Mouse (Mus musculus) midbrain, embryonic 15.5 days (tissue): ENCODE results near the gene Gtf3c1. TPM values are rescaled to one million over a fixed set of nuclear protein-coding genes. Genes with fewer than 3 reads are reported as not detected.
A peak's percentile ranks its signal among the peaks of the same experiment; 100 is the strongest.

ENCODE experiments used
- ATAC-seq: fragments of 200-750 bp; cut with Nextera tagmentation; replicated peaks from 2 replicates; pipeline ENCODE4 v1.8.0; 2017; ENCODE audit warnings: moderate TSS enrichment
- H3K27ac ChIP-seq: fragments of 300-500 bp; sonication (generic); 2 replicates; pipeline ENCODE4 v1.5.1; 2015; ENCODE audit warnings: mild to moderate bottlenecking, inconsistent platforms
- H3K27me3 ChIP-seq: fragments of 300-500 bp; sonication (generic); replicated peaks from 2 replicates; pipeline ENCODE4 v1.6.1; 2015; ENCODE audit warnings: inconsistent platforms
- H3K36me3 ChIP-seq: fragments of 300-500 bp; sonication (generic); replicated peaks from 2 replicates; pipeline ENCODE4 v1.6.1; 2015; ENCODE audit warnings: inconsistent platforms
- H3K4me1 ChIP-seq: fragments of 300-500 bp; sonication (generic); 2 replicates; pipeline ENCODE4 v1.6.1; 2015; ENCODE audit warnings: inconsistent platforms
- H3K4me2 ChIP-seq: fragments of 300-500 bp; sonication (generic); 2 replicates; pipeline ENCODE4 v1.6.1; 2015; ENCODE audit warnings: inconsistent platforms, mild to moderate bottlenecking, moderate library complexity
- H3K4me3 ChIP-seq: fragments of 300-500 bp; sonication (generic); 2 replicates; pipeline ENCODE4 v1.5.1; 2015; ENCODE audit warnings: mild to moderate bottlenecking, inconsistent platforms
- H3K9ac ChIP-seq: fragments of 300-500 bp; sonication (generic); 2 replicates; pipeline ENCODE4 v1.6.1; 2015; ENCODE audit warnings: mild to moderate bottlenecking, inconsistent platforms
- H3K9me3 ChIP-seq: fragments of 300-500 bp; sonication (generic); 2 replicates; pipeline ENCODE4 v1.6.1; 2016; ENCODE audit warnings: inconsistent platforms
- WGBS: fragments of 180-500 bp; shearing (Covaris S2); methylation state at CpG from one replicate; pipeline ENCODE4 v1.1.7; 2015; ENCODE audit warnings: mixed read lengths; 5-methylcytosine and 5-hydroxymethylcytosine counted together
- polyA plus RNA-seq: library from polyadenylated mRNA; unstranded; fragments of >200 nt; fragmentation: Nextera tagmentation; extraction: Ambion mirVana; gene quantifications from 2 replicates; pipeline ENCODE4 v1.2.1, GENCODE M21; 2015

The Gtf3c1 gene
- 34.8 and 35.7 TPM in 2 replicates for polyA plus RNA-seq

DNA sequence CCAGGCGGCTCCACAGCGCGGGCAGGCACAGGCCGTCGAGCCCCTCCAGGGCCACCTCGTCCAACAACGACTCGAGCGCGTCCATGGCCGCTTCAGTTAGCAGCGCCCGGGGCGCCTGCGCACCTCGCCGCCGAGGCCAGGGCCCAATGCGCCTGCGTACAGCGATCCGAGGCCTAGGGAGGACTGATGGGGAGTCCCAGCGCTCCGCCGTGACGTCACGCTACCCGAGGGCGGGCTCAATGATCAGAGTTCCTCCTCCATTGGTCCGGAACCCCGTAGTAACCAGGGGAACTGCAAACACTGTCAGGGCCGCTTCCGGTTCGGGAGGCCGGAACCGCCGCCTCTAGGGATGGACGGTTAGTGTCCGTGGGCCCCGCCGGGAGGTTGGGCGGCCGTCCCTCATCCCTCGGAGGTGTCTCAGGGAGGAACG, at the start of gene Gtf3c1, which contains the start of gene D430042O09Rik:
Gene Gtf3c1 (minus strand): TSS at position 188 of the 430 bp plus-strand sequence.
Gene D430042O09Rik (plus strand): TSS at position 296 of the 430 bp plus-strand sequence.
- H3K27me3 ChIP-seq, result no peaks in the 10 kb centered on the region
- peak; percentile 99 for ATAC-seq
- under 1% methylated on average over 45 of the region's 45 CpGs for WGBS
- peak within 1 kb of the TSS; percentile 88 for H3K9ac ChIP-seq
- peaks cover 12% of the 10 kb centered on the region; the same call in 1 of the 2 replicates for H3K36me3 ChIP-seq
- H3K4me2 ChIP-seq, result peak within 1 kb of the TSS; percentile 84
- peaks cover 43% of the 10 kb centered on the region for H3K4me1 ChIP-seq
- H3K9me3 ChIP-seq, result no peaks in the 10 kb centered on the region
- peak within 1 kb of the TSS; percentile 82 for H3K27ac ChIP-seq
- peak within 1 kb of the TSS; percentile 89 for H3K4me3 ChIP-seq

GRCm38 (mm10) chr7:125756806-125757205, 49.2 kb upstream of the Gtf3c1 start:
- Histone ChIP-seq H3K4me2 (no peak overlapping the region), H3K9me3 (no peaks in the 10 kb centered on the region), H3K9ac (no peak overlapping the region), H3K36me3 (no peaks in the 10 kb centered on the region), H3K4me3 (no peak overlapping the region), H3K4me1 (no peaks in the 10 kb centered on the region), H3K27me3 (no peaks in the 10 kb centered on the region), H3K27ac (no peak overlapping the region)
- no peak for ATAC-seq
- WGBS, result 76% methylated on average over 6 of the region's 6 CpGs

DNA sequence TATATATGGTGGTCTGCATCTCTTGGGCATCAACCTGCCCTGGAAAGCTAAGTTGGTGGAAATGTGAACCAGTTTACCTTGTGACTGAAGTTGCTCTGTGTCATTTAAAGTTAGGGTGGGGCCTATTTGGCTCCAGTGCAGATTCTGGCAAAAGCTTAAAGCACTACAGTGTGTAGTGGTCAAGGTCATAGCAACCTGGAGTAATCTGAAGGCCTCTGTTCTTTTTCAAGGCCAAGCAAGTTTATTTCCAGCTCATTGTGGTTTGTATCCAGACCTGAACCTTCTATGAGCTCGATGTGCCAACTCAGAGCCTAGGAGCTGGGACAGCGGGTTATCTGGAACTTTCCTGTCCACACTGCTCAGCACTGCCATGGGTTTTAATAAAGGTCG, 45.7 kb upstream of the Gtf3c1 start:
- 91% methylated on average over 3 of the region's 3 CpGs for WGBS
- Histone ChIP-seq H3K4me1 (no peaks in the 10 kb centered on the region), H3K36me3 (no peaks in the 10 kb centered on the region), H3K4me3 (no peak overlapping the region), H3K9ac (no peak overlapping the region), H3K27me3 (no peaks in the 10 kb centered on the region), H3K27ac (no peak overlapping the region), H3K9me3 (no peaks in the 10 kb centered on the region), H3K4me2 (no peak overlapping the region)
- no peak for ATAC-seq

GRCm38 (mm10) chr7:125752699-125753325, 45.2 kb upstream of the Gtf3c1 start:
- no peaks in the 10 kb centered on the region for H3K4me1 ChIP-seq
- no peaks in the 10 kb centered on the region for H3K27me3 ChIP-seq
- H3K9me3 ChIP-seq, result no peaks in the 10 kb centered on the region
- no peak overlapping the region for H3K4me3 ChIP-seq
- ATAC-seq, result no peak
- H3K9ac ChIP-seq, result no peak overlapping the region
- no peaks in the 10 kb centered on the region for H3K36me3 ChIP-seq
- WGBS, result 83% methylated on average over 7 of the region's 7 CpGs
- no peak overlapping the region for H3K4me2 ChIP-seq
- H3K27ac ChIP-seq, result no peak overlapping the region

GRCm38 (mm10) chr7:125748186-125748585, 40.6 kb upstream of the Gtf3c1 start:
- no peak overlapping the region for H3K27ac ChIP-seq
- no peak overlapping the region for H3K9ac ChIP-seq
- no peaks in the 10 kb centered on the region for H3K27me3 ChIP-seq
- H3K9me3 ChIP-seq, result no peaks in the 10 kb centered on the region
- H3K4me2 ChIP-seq, result no peak overlapping the region
- no peak overlapping the region for H3K4me3 ChIP-seq
- H3K4me1 ChIP-seq, result no peaks in the 10 kb centered on the region
- no peaks in the 10 kb centered on the region for H3K36me3 ChIP-seq
- WGBS, result 52% methylated on average over 3 of the region's 3 CpGs
- ATAC-seq, result no peak

DNA sequence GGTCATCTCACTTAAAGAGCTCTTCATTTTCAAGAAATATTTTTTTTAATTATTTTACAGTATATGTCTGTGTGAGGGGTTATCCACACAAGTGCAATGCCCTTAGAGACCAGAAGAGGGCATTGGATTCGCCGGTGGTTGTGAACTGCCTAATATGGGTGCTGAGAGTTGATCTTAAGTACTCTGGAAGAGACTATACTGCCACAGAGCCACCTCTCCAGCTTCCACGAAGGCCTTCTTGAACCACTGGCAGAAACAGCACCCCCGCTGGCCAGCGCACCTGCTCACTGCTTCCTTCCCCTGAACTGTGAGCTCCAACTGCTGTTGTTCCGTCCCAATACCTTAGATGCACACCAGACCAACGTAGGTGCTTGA, 39.7 kb upstream of the Gtf3c1 start:
- Histone ChIP-seq H3K9ac (no peak overlapping the region), H3K36me3 (no peaks in the 10 kb centered on the region), H3K4me2 (no peak overlapping the region), H3K27me3 (no peaks in the 10 kb centered on the region), H3K9me3 (no peaks in the 10 kb centered on the region), H3K4me3 (no peak overlapping the region), H3K27ac (no peak overlapping the region), H3K4me1 (no peaks in the 10 kb centered on the region)
- 62% methylated on average over 7 of the region's 7 CpGs for WGBS
- no peak for ATAC-seq

DNA sequence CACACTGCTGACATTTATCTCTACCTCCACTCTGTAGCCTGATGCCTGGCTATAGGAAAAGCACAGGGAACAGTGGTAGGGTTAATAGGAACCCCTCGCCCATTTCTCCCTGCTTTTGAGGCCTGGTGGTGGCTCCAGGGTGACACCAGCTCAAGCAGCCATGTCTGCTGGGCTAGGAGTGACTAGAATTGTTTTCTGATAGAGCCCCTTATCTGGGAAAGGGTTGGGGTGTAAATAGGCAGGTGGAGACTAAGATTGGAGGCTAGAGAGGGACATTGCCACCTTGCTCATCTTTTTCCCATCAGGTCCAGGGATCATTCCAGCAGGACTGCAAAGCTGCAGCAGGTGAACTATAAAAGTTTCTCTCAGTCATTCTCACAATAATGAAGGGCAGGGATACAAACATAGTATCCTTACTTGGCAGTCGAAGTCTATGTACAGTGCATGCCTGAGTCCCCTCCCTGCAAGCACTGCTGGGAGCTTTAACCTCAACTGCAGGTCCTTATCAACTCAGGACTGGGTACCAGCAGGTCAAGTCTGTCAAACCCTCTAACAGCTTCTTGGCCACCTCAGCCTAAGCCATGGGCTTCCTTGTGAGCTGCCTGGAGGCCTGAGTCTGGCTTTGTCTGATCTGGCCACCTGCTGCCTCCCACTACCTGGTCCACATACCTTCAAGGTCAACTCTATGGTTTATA, 39.2 kb upstream of the Gtf3c1 start:
- H3K4me2 ChIP-seq, result no peak overlapping the region
- no peak overlapping the region for H3K4me3 ChIP-seq
- H3K27ac ChIP-seq, result no peak overlapping the region
- H3K9ac ChIP-seq, result no peak overlapping the region
- ATAC-seq, result no peak
- H3K36me3 ChIP-seq, result no peaks in the 10 kb centered on the region
- H3K27me3 ChIP-seq, result no peaks in the 10 kb centered on the region
- no peaks in the 10 kb centered on the region for H3K9me3 ChIP-seq
- WGBS, result 83% methylated on average over 2 of the region's 2 CpGs
- no peaks in the 10 kb centered on the region for H3K4me1 ChIP-seq

DNA sequence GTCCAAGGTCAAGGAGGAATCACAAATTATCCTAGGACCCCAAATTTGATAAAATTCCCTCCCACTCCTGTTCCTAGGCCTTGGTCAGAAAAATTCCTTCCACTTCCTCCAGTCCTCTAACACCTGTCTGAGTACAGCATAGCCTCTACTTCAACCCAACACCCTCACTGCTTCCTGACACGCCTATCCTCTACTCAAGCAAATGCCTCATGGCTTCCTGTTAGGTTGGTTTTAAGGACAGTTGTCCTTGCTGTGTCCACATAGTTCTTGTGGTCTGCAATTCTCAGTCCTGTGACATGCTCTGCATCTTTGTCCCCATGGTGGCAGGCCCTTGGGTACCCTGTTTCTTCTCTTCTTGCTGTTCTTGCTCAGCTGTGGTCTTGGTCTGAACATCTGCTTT, 37.2 kb upstream of the Gtf3c1 start:
- ATAC-seq, result no peak
- no peaks in the 10 kb centered on the region for H3K4me1 ChIP-seq
- WGBS, result 86% methylated on average over 1 of the region's 1 CpGs
- H3K4me3 ChIP-seq, result no peak overlapping the region
- no peaks in the 10 kb centered on the region for H3K27me3 ChIP-seq
- no peaks in the 10 kb centered on the region for H3K9me3 ChIP-seq
- H3K27ac ChIP-seq, result no peak overlapping the region
- H3K4me2 ChIP-seq, result no peak overlapping the region
- H3K9ac ChIP-seq, result no peak overlapping the region
- H3K36me3 ChIP-seq, result no peaks in the 10 kb centered on the region

- no peaks in the 10 kb centered on the region for H3K36me3 ChIP-seq
- H3K27ac ChIP-seq, result no peak overlapping the region
- no peak for ATAC-seq
- H3K9me3 ChIP-seq, result no peaks in the 10 kb centered on the region
- no peaks in the 10 kb centered on the region for H3K4me1 ChIP-seq
- H3K4me3 ChIP-seq, result no peak overlapping the region
- 50% methylated on average over 1 of the region's 1 CpGs for WGBS
- H3K27me3 ChIP-seq, result no peaks in the 10 kb centered on the region
- H3K9ac ChIP-seq, result no peak overlapping the region
- H3K4me2 ChIP-seq, result no peak overlapping the region
These were observed 33.7 kb upstream of the Gtf3c1 start for GRCm38 (mm10) chr7:125741271-125741703.

DNA sequence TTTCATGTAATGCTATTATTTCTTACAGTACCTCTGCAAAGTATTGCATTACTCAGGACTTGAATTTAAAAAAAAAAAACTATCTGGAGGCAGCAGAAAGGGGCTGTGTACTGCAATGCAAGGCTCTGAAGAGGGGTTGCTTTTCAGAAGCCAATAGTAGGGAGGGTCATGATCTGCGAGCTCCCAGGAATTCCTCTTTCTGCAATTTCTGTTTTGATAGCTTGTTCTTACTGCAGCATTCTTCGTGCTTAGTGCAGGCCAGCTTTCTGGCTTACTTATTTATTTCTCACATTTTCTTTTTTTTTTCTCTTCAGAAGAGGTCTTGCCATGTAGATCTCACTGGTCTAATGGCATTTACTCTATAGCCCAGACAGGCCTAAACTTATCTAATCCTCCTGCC, 32.9 kb upstream of the Gtf3c1 start:
- H3K36me3 ChIP-seq, result no peaks in the 10 kb centered on the region

GRCm38 (mm10) chr7:125736366-125737015, 28.9 kb upstream of the Gtf3c1 start:
- Histone ChIP-seq H3K9ac (no peak overlapping the region), H3K27me3 (no peaks in the 10 kb centered on the region), H3K36me3 (no peaks in the 10 kb centered on the region), H3K4me2 (no peak overlapping the region), H3K4me1 (peaks cover 11% of the 10 kb centered on the region; the same call in 1 of the 2 replicates), H3K27ac (no peak overlapping the region), H3K9me3 (no peaks in the 10 kb centered on the region), H3K4me3 (no peak overlapping the region)
- ATAC-seq, result no peak
- 92% methylated on average over 4 of the region's 4 CpGs for WGBS

More for the DNA sequence above, 32.9 kb upstream of the Gtf3c1 start:
- no peak for ATAC-seq
- Histone ChIP-seq H3K27ac (no peak overlapping the region), H3K27me3 (no peaks in the 10 kb centered on the region), H3K9me3 (no peaks in the 10 kb centered on the region), H3K4me3 (no peak overlapping the region), H3K9ac (no peak overlapping the region), H3K4me2 (no peak overlapping the region), H3K4me1 (0 out of 2 replicates have a peak, but pooled peaks cover 2% of the 10 kb centered on the region)
- 92% methylated on average over 2 of the region's 2 CpGs for WGBS

DNA sequence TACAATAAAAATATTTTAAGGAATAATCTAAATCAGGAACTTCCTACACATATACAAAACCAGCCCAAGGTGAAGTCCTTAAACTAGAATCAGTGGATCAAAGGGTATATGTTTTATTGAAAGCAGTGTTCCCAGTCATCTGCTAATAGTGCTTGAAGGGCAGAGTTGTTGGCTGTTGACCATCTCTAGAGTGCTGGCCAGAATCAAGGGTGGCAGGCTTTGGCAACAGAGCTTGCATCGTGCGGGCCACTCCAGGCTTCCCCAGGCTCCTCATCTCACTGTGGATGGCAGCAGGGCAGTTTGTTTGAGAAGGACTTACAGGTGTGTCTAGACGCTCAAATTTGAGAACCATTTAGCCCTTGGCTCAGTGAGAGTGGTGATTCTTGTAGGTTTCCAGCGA, 26.2 kb upstream of the Gtf3c1 start:
- peaks cover 19% of the 10 kb centered on the region; the same call in 1 of the 2 replicates for H3K4me1 ChIP-seq
- H3K4me2 ChIP-seq, result no peak overlapping the region
- H3K27ac ChIP-seq, result no peak overlapping the region
- H3K9me3 ChIP-seq, result no peaks in the 10 kb centered on the region
- no peak for ATAC-seq
- no peaks in the 10 kb centered on the region for H3K27me3 ChIP-seq
- no peaks in the 10 kb centered on the region for H3K36me3 ChIP-seq
- no peak overlapping the region for H3K9ac ChIP-seq
- 94% methylated on average over 4 of the region's 4 CpGs for WGBS
- H3K4me3 ChIP-seq, result no peak overlapping the region
